Mouse (Mus musculus) intestine, embryonic 16.5 days (tissue): ENCODE results near the gene Exph5. TPM values are rescaled to one million over a fixed set of nuclear protein-coding genes. Genes with fewer than 3 reads are reported as not detected.
A peak's percentile ranks its signal among the peaks of the same experiment; 100 is the strongest.

ENCODE experiments used
- ATAC-seq: fragments of 200-750 bp; cut with Nextera tagmentation; 2 replicates; pipeline ENCODE4 v1.8.0; 2017; ENCODE audit warnings: moderate TSS enrichment, moderate library complexity
- H3K27ac ChIP-seq: fragments of 300-500 bp; sonication (generic); 2 replicates; pipeline ENCODE4 v1.5.1; 2014; ENCODE audit warnings: mild to moderate bottlenecking, low read length
- H3K27me3 ChIP-seq: fragments of 300-500 bp; sonication (generic); replicated peaks from 2 replicates; pipeline ENCODE4 v1.6.1; 2014; ENCODE audit warnings: low read length, control low read depth, mixed read lengths; ENCODE audit not compliant: control insufficient read depth, insufficient read depth
- H3K36me3 ChIP-seq: fragments of 300-500 bp; sonication (generic); 2 replicates; pipeline ENCODE4 v1.6.1; 2014; ENCODE audit warnings: low read length, control low read depth; ENCODE audit not compliant: control insufficient read depth, insufficient read depth
- H3K4me1 ChIP-seq: fragments of 300-500 bp; sonication (generic); 2 replicates; pipeline ENCODE4 v1.6.1; 2014; ENCODE audit warnings: low read length, control low read depth, mixed read lengths; ENCODE audit not compliant: control insufficient read depth, insufficient read depth
- H3K4me2 ChIP-seq: fragments of 300-500 bp; sonication (generic); 2 replicates; pipeline ENCODE4 v1.6.1; 2014; ENCODE audit warnings: low read depth, low read length, control low read depth
- H3K4me3 ChIP-seq: fragments of 300-500 bp; sonication (generic); 2 replicates; pipeline ENCODE4 v1.5.1; 2014; ENCODE audit warnings: mild to moderate bottlenecking, low read length
- H3K9ac ChIP-seq: fragments of 300-500 bp; sonication (generic); 2 replicates; pipeline ENCODE4 v1.6.1; 2014; ENCODE audit warnings: low read depth, low read length
- H3K9me3 ChIP-seq: fragments of 300-500 bp; sonication (generic); 2 replicates; pipeline ENCODE4 v1.6.1; 2016; ENCODE audit warnings: low read length, control low read depth; ENCODE audit not compliant: control insufficient read depth
- WGBS: fragments of 180-500 bp; shearing (Covaris S2); extraction: QIAGEN DNeasy Blood & Tissue Kit; methylation state at CpG from one replicate; pipeline ENCODE4 v1.1.7; 2014; 5-methylcytosine and 5-hydroxymethylcytosine counted together
- polyA plus RNA-seq: library from polyadenylated mRNA; unstranded; fragments of >200 nt; fragmentation: Nextera tagmentation; extraction: Ambion mirVana; gene quantifications from 2 replicates; pipeline ENCODE4 v1.2.1, GENCODE M21; 2015

The Exph5 gene
- polyA plus RNA-seq, 1 experiment from 2014 or later = 2.8 TPM

GRCm38 (mm10) chr9:53390136-53390535, 88.7 kb downstream of the Exph5 start:
- 75% methylated on average over 7 of the region's 7 CpGs for WGBS
- Histone ChIP-seq H3K9ac (no peak overlapping the region), H3K9me3 (no peaks in the 10 kb centered on the region), H3K4me2 (no peak overlapping the region), H3K36me3 (peaks cover 3% of the 10 kb centered on the region), H3K27ac (no peak overlapping the region), H3K4me3 (no peak overlapping the region), H3K27me3 (no peaks in the 10 kb centered on the region), H3K4me1 (peaks cover 7% of the 10 kb centered on the region)
- no peak for ATAC-seq

GRCm38 (mm10) chr9:53397685-53398387, 96.4 kb downstream of the Exph5 start:
- Histone ChIP-seq H3K27me3 (no peaks in the 10 kb centered on the region), H3K27ac (no peak overlapping the region), H3K4me3 (no peak overlapping the region), H3K36me3 (peaks cover 7% of the 10 kb centered on the region; the same call in 1 of the 2 replicates), H3K9ac (no peak overlapping the region), H3K9me3 (no peaks in the 10 kb centered on the region), H3K4me2 (no peak overlapping the region), H3K4me1 (peaks cover 8% of the 10 kb centered on the region)
- WGBS = 82% methylated on average over 13 of the region's 13 CpGs
- 0 out of 2 replicates have a peak, but pooled peaks have one; percentile 21 for ATAC-seq

GRCm38 (mm10) chr9:53398388-53398700, 96.9 kb downstream of the Exph5 start:
- Histone ChIP-seq H3K27ac (no peak overlapping the region), H3K4me1 (peaks cover 8% of the 10 kb centered on the region), H3K9me3 (no peaks in the 10 kb centered on the region), H3K9ac (no peak overlapping the region), H3K4me3 (no peak overlapping the region), H3K36me3 (peaks cover 7% of the 10 kb centered on the region; the same call in 1 of the 2 replicates), H3K27me3 (no peaks in the 10 kb centered on the region), H3K4me2 (no peak overlapping the region)
- 15% methylated on average over 5 of the region's 5 CpGs for WGBS
- ATAC-seq = no peak

DNA sequence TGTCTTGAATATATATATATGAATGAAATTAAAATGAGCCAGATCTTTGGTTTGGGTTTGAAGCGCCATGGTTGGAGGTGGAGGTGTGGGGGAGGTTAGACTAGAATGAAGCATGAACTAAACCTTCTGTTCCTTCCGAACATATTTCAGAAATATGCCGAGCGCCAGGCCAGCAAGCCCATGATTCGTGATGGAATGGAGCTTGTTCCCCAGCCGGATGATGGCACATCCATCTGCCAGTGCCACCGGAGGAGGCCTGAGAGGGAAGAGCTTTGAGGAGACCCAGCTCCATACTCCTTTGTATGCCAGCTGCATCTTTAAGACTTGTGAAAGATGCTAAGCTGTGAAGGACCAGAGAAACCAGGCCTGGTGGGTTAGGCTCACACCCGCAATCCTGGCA, 98.1 kb downstream of the Exph5 start:
- peaks cover 7% of the 10 kb centered on the region; the same call in 1 of the 2 replicates for H3K36me3 ChIP-seq
- no peak overlapping the region for H3K4me2 ChIP-seq
- ATAC-seq = no peak
- no peak overlapping the region for H3K4me3 ChIP-seq
- no peaks in the 10 kb centered on the region for H3K9me3 ChIP-seq
- WGBS = 94% methylated on average over 8 of the region's 8 CpGs
- no peak overlapping the region for H3K9ac ChIP-seq
- H3K27me3 ChIP-seq = no peaks in the 10 kb centered on the region
- H3K4me1 ChIP-seq = peaks cover 8% of the 10 kb centered on the region
- no peak overlapping the region for H3K27ac ChIP-seq

DNA sequence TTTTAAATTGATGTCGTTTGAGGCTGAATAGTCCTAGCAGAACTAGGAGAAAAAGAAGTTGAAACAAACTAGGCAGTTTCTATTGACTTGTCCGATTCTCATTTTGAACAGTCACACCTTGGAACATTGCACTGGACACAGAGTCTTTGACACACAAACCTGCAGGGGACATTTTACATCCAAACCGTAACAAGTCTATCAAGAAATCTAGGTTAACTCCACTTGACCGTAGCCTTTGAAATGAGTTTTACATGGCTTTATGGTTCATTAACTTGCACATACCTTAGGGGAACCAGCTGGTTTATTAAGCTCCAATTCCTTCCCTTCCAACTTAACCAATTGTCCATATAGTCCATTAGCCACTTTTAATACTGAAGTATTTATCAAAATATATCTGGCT, 99.2 kb downstream of the Exph5 start:
- ATAC-seq = no peak
- Histone ChIP-seq H3K27ac (no peak overlapping the region), H3K27me3 (no peaks in the 10 kb centered on the region), H3K4me1 (peaks cover 8% of the 10 kb centered on the region), H3K9ac (no peak overlapping the region), H3K9me3 (no peaks in the 10 kb centered on the region), H3K36me3 (peaks cover 7% of the 10 kb centered on the region; the same call in 1 of the 2 replicates), H3K4me3 (no peak overlapping the region), H3K4me2 (no peak overlapping the region)
- 95% methylated on average over 4 of the region's 4 CpGs for WGBS

DNA sequence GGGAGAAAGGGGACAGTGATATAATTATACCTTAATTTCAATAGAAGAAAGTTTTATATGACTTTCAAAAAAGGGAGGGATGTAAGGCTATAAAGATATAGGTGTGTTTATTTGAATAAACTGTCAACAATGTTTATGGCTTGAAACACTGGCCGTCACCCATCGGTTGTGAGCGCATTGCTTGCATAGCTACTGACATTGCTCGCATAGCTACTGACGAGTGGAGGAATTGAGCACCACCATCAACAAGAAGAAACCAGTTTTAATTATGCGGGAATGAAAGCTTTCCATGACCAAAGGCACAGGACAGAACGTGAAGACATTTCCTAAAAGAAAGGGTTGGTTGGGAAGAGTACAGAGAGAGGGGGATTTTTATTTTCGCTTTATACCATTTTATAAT, 99.7 kb downstream of the Exph5 start:
- Histone ChIP-seq H3K9ac (no peak overlapping the region), H3K36me3 (peaks cover 7% of the 10 kb centered on the region; the same call in 1 of the 2 replicates), H3K27ac (no peak overlapping the region), H3K9me3 (no peaks in the 10 kb centered on the region), H3K27me3 (no peaks in the 10 kb centered on the region), H3K4me1 (peaks cover 8% of the 10 kb centered on the region), H3K4me3 (no peak overlapping the region), H3K4me2 (no peak overlapping the region)
- no peak for ATAC-seq
- WGBS = 82% methylated on average over 8 of the region's 8 CpGs

DNA sequence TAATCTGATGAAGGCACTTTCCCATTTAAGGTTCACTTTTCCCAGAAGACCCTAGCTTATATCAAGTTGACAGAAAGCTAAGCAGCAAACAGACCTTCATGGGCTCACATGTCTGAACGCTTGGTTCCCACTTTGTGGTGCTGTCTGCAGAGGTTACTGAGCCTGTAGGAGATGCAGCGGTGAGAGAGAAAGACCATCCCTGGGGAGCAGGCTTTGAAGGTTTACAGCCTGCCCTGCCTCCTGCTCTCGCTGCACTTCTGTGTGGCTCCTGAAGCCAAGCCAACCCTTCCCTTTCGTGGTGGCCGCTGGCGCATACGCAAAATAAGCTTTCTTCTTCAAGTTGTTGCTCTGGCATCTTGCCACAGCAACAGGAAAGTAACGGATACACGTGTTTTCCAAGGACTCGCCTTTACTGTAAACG, 100.8 kb downstream of the Exph5 start, which contains the start of gene 4930550C14Rik:
TSS of gene 4930550C14Rik (plus strand) at position 35 of the 421 bp plus-strand sequence.
- peaks cover 7% of the 10 kb centered on the region; the same call in 1 of the 2 replicates for H3K36me3 ChIP-seq
- H3K9me3 ChIP-seq = no peaks in the 10 kb centered on the region
- peaks cover 8% of the 10 kb centered on the region for H3K4me1 ChIP-seq
- ATAC-seq = peak; percentile 49
- H3K9ac ChIP-seq = peak within 1 kb of the TSS; percentile 34; the same call in 1 of the 2 replicates
- peak within 1 kb of the TSS; percentile 63 for H3K27ac ChIP-seq
- H3K4me2 ChIP-seq = peak within 1 kb of the TSS; percentile 37
- H3K27me3 ChIP-seq = no peaks in the 10 kb centered on the region
- WGBS = 14% methylated on average over 11 of the region's 11 CpGs
- peak within 1 kb of the TSS; percentile 14; the same call in 1 of the 2 replicates for H3K4me3 ChIP-seq

GRCm38 (mm10) chr9:53402991-53403390, 101.5 kb downstream of the Exph5 start:
- Histone ChIP-seq H3K4me3 (no peak overlapping the region), H3K9me3 (no peaks in the 10 kb centered on the region), H3K9ac (no peak overlapping the region), H3K4me1 (peaks cover 8% of the 10 kb centered on the region), H3K36me3 (peaks cover 6% of the 10 kb centered on the region; the same call in 1 of the 2 replicates), H3K4me2 (no peak overlapping the region; the same call in 1 of the 2 replicates), H3K27ac (peak overlapping the region; percentile 63; the same call in 1 of the 2 replicates), H3K27me3 (no peaks in the 10 kb centered on the region)
- ATAC-seq = no peak
- 60% methylated on average over 8 of the region's 8 CpGs for WGBS

DNA sequence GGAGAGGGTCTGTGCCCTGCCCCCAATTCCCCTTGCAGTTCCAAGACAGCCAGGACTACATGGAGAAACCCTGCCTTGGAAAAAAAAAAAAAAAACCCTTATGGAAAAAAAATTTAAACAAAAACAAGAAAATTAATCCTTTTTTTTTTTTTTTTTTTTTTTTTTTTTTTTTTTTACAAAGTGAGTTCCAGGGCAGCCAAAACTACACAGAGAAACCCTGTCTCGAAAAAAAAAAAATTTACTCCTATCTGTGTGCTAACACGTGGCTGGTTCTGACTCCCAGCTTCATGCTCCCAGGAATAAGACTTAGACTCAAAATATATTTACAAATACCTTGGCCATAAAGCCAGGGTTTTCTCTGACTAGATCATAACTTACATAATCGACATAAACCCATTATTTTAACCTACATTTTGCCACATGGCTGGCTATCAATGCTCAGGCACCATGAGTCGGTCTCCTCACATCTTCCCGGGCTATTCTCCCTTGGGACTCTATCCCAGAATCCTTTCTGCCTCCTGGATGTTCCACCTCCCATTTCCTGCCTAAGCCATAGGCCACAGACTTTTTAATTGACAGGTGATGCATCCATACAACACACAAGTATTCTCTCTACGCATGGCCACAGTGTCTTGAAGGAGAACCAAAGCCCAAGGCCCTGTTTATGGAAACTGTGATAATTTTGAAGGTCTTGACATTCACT, 102.7 kb downstream of the Exph5 start:
- H3K36me3 ChIP-seq = peaks cover 4% of the 10 kb centered on the region; the same call in 1 of the 2 replicates
- H3K27ac ChIP-seq = no peak overlapping the region
- no peaks in the 10 kb centered on the region for H3K27me3 ChIP-seq
- no peak overlapping the region for H3K4me2 ChIP-seq
- no peak overlapping the region for H3K9ac ChIP-seq
- WGBS = 81% methylated on average over 6 of the region's 6 CpGs
- no peak overlapping the region for H3K4me3 ChIP-seq
- no peak for ATAC-seq
- no peaks in the 10 kb centered on the region for H3K9me3 ChIP-seq
- peaks cover 8% of the 10 kb centered on the region for H3K4me1 ChIP-seq
